Mouse (Mus musculus): ENCODE results near the gene Fhl2.
A peak's percentile ranks its signal among the peaks of the same experiment; 100 is the strongest.
"Not testable (repeated sequence)": the region's sequence is repeated elsewhere in the genome, so short reads cannot be mapped to it uniquely, and the experiment has no call there.

Fhl2 gene

DNA sequence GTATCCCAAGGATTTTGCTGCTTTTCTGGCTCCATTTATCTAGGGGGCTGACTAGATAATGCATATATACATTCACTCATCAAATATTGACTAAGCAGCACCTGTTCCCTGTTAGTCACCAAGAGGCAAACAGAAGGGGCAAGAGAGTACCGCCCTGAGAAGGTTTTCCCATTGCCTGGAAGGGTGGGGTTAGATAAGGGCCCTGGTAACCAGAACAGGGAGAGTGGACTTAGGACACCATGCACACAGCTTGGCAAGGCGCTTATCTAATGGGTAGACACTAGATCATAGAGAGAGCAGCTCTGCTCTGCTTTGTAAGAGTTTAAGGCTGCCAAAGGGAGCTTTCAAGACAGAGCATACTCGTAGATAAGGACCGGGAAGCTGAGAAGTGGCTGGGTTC is 44.2 kb downstream of the Fhl2 start:
- DNase-seq (ENCODE audit: low read depth, low spot score): no peak

DNA sequence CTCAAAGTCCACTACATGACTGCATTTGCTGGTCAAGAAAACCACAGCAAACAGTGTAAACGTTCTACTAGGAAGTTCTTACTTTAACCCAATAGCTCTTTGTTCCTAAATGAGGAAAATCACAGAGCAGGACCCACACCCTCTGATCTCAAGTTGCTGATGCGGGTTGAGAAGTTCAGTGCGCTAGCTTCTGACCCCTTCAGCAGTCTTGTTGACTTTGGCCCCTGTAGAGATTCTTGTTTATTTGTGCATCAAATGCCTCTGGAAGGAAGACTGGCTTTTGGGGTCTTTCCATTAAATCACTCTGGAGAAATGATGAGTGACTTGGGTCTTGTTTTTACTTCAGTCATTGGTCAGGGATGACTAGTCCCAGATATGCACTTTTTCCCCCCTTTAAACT is 46.6 kb downstream of the Fhl2 start:
- no peak for DNase-seq (ENCODE audit: low read depth, low spot score)

DNA sequence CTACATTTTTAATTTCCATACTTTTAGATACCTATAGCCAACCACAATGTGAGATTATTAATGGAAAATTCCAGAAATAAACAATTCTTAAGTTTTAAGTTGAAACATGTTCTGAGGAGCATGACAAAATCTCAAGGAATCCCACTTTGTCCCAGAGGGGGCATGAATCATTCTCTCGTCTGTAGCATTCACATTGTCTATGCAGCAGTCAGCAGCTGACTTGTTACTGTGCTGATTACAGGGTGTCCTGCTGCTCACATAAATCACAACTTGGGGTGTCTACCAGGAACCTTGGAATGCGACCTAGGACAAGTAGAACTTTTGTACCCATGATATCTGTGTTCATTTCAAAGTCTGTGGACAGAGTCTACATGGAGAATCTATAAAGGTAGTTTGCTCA is 49.3 kb downstream of the Fhl2 start:
- DNase-seq (ENCODE audit: low read depth, low spot score): no peak

DNA sequence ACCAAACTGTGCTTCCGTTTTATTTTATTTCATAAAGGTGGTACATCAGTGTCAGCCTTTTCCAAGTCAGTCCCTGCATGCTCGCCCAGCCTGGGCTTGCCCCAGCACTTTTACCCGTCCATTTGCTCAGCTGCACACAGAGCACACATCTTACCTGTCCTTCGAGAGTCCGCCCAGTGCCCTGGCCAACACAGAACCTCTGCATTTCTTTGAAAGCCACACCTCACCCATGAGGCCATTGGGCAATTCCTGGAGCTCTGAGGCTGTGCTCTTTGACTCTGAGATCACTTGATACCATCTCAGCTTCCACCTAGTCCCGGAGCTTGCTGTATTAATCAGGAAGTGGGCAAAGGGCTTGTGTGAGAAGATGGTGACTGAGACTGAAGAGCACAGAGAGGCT is 51.4 kb downstream of the Fhl2 start:
- no peak for DNase-seq (ENCODE audit: low read depth, low spot score)

DNA sequence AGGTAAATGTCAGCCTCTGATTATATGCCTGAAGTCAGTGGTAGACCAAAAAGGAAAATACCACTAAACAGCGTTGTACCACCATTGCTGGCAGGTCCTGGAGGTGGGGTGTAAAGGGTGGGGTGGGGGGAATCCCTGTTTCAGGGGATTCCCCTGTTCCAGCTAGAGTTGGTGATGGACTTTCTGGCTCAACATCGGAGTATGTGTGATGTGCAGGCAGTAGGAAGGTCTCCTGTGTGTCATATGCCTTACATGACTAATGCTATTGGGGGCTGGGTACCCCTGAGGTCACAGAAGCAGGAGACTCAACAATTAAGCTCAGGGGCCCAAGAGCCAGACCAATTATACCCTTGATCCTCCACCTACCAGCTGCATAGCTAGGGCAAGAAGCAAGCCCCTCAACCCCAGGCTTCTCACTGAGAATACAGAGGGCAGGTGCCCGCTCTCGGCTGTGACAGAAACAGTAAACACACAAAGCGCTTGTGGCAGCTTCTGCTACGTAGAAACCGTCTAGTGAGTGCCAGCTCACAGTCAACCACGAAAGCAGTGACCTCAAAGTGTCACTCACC is 52.4 kb downstream of the Fhl2 start:
- no peak for DNase-seq (ENCODE audit: low read depth, low spot score)

DNA sequence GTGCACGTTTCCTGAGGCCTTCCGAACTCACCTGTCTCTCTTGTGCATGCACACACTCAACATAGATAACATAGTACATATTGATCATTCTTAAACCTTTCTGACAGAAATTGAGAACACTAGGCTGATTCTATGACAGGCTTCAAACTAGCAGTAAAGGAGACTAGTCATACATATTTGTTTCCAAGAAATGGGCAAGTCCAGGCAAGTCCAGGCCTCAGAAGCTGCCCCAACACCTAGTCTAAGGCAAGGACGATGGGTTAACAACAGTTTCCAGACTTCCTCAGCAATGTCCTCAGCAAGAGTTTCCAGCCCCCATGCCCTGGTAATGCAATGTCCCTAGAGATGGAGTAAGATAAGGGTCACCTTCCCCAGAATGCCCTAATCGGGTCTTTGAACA is 53.0 kb downstream of the Fhl2 start:
- DNase-seq (ENCODE audit: low read depth, low spot score): no peak

DNA sequence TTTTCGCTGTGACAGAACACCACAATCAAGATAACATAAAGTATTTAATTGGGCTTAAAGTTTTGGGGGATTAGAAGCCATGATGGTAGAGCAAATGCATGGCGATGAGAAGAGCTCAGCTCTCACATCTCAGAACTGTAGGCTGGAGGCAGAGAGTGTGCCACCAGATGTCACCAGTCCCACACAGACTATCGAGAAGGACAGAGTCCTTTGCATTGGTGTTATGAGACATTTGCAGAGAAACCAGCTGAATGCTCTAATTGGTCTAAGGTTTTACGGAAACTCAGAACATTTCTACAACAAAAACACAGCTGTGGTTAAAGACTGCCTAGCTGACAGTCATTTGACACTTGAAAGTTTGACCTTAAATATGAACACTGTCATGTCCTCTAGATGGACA is 53.5 kb downstream of the Fhl2 start:
- DNase-seq (ENCODE audit: low read depth, low spot score): no peak

- no peak for DNase-seq (ENCODE audit: low read depth, low spot score)
Observed at GRCm38 (mm10) chr1:43142849-43143248, 53.9 kb downstream of the Fhl2 start.

DNA sequence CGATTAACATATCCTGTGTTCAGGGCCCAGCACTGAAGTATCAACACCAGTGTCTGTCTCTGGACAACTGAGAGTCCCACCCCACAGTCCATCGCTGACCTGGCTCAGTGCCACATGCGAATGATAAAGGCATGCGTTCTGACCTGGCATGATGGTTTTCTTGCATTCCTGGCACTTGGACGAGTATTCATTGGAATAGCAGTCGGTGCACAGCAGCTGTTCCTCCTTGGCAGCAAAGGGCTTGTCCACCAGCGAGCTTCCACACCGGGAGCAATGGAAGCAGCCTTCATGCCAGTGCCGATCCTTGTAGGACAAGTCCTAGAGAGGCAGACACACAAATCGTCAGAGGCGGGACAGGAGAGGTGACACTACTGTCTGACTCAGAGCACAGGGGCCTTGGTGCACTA is 55.2 kb downstream of the Fhl2 start:
- no peak for DNase-seq (ENCODE audit: low read depth, low spot score)

DNA sequence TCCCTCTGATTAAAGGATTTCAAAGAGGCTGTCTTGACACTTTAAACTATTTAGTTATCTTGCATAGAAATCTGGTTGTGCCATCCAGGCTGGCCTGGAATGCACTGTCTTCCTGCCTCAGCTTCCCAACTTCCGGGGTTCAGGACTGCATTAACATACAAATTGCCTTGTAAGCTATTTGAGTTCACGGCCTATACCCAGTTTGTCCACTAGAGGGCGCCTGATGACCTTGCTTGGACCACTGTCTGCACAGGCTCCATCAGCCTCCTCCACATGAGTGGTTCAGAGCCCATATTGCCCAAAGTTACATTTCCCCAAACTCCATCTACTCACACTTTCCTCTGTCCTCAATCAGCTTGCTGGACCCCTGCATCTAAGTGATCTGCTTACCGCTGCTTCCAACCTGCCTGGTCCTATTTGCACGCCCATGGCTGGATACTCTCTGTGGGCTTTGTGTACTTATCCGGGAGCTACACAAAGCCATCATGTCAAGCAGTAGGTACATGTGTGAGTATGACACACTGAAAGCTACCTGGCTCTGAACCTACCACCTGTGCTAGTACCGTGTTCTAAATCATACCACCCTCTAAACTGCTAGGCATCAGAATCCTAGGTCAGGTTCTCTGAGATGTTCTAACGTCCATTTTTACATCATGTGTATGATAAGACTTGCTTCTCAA is 57.1 kb downstream of the Fhl2 start:
- peak; percentile 68 for DNase-seq (ENCODE audit: low read depth, low spot score)

DNA sequence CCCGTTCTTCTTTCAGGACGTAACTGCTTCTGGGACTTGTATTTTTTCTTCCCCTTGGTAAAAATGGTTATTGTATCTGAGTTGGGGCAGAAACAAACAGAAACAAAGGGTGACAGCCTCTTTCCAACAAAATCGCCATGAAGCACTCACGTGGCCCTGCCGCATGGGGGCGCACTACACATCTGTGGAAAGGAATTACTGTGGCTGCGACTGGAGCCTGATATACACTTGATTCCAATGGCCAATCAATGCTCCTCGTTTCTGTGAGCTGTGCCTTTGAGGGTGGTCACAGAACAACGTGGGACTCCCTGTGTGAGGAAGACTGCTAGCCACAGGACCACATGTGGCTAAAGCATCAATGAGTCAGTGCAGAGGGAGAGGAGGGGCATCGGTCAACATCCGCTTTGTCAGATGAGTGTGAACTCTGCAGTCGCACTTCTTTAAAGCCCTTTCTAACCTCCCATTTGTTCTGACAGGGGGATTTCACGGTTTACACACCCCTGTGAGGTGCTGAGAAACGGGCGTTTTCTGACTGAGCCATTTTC is 58.4 kb downstream of the Fhl2 start:
- DNase-seq (ENCODE audit: low read depth, low spot score): no peak

- no peak for DNase-seq (ENCODE audit: low read depth, low spot score)
Observed at GRCm38 (mm10) chr1:43137334-43137733, 59.5 kb downstream of the Fhl2 start.

GRCm38 (mm10) chr1:43136488-43137029 is 60.2 kb downstream of the Fhl2 start:
- not testable (repeated sequence) for DNase-seq (ENCODE audit: low read depth, low spot score)

GRCm38 (mm10) chr1:43131591-43131990 is 65.2 kb downstream of the Fhl2 start:
- DNase-seq (ENCODE audit: low read depth, low spot score): no peak

GRCm38 (mm10) chr1:43130219-43130981 is 66.4 kb downstream of the Fhl2 start:
- DNase-seq (ENCODE audit: low read depth, low spot score): no peak

- DNase-seq (ENCODE audit: low read depth, low spot score): no peak
Observed at GRCm38 (mm10) chr1:43127820-43128610, 68.8 kb downstream of the Fhl2 start.

DNA sequence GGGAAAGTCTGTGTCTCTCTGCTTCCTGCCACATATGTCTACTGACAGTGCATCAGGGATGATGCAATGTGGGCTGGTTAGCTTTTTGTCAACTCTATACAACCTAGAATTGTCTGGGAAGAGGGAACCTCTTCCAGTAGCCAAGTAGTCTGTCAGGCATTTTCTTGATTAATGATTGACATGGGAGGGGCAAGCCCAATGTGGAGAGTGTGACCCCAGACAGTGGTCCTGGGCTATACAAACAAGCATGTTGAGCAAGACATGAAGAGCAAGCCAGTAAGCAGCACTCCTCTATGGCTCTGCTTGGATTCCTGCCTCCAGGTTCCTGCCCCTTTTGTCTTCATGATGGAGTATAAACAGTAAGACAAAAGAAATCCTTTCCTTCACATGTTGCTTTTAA is 69.6 kb downstream of the Fhl2 start:
- no peak for DNase-seq (ENCODE audit: low read depth, low spot score)

- no peak for DNase-seq (ENCODE audit: low read depth, low spot score)
Observed at GRCm38 (mm10) chr1:43124726-43125125, 72.1 kb downstream of the Fhl2 start.

DNA sequence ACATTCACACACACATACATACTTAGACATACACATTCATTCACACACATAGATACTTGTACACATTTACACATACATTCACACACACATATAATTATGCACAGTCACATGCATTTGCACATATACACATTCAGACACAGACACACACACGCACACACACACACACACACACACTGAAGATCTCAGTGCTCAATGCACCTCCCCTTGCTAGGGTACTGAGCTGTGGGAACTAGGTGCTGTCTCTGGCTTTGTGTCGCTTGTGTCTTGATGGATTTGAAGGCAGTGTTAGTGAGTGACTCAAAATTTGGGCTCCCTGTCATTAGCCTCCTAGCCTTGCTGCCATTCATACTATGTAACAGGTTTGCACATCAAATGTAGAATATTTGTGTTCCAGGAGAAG is 74.2 kb downstream of the Fhl2 start:
- DNase-seq (ENCODE audit: low read depth, low spot score): no peak

GRCm38 (mm10) chr1:43120950-43121349 is 75.8 kb downstream of the Fhl2 start:
- no peak for DNase-seq (ENCODE audit: low read depth, low spot score)

DNA sequence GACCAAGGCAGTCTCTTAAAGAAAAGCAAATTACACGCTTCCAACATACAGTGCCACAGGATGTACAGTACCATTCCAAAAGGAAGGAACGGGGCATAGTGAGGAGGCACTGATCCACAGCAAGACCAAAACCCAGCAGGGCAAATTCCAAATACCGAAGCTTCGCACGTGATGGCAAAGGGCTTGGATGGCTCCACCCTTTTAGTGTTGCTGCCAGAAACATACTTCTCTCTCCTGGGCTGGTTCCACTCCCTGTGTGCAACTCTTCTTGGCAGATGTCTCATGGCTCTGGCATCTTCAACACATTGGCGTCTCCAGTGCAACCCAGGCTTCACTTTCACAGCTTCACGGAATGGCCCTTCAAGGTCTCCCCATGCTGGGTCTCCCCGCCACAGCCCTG is 79.3 kb downstream of the Fhl2 start:
- no peak for DNase-seq (ENCODE audit: low read depth, low spot score)

- DNase-seq (ENCODE audit: low read depth, low spot score): no peak
Observed at GRCm38 (mm10) chr1:43112882-43113281, 83.9 kb downstream of the Fhl2 start.
